Mouse (Mus musculus) frontal cortex, adult 2 months (tissue): Measurements from ENCODE around the gene Hmgcs1. TPM values are rescaled to one million over a fixed set of nuclear protein-coding genes. Genes with fewer than 3 reads are reported as not detected.
"Not testable (repeated sequence)": the region's sequence is repeated elsewhere in the genome, so short reads cannot be mapped to it uniquely, and the experiment has no call there.

Experiments
- DNase-seq, 2 experiments: peaks; one replicate each; pipeline ENCODE4 v3.0.0; 2022; ENCODE audit warnings: low spot score in 1 of 2; ENCODE audit errors: extremely low spot score in 1 of 2
- polyA plus RNA-seq: library from polyadenylated mRNA; depleted of rRNA; stranded (reverse); fragments of >200 nt; gene quantifications from 2 replicates; pipeline ENCODE4 v1.2.3, GENCODE M21; 2012; rRNA removed

Gene Hmgcs1
- polyA plus RNA-seq: 174 and 189 TPM in 2 replicates

DNA sequence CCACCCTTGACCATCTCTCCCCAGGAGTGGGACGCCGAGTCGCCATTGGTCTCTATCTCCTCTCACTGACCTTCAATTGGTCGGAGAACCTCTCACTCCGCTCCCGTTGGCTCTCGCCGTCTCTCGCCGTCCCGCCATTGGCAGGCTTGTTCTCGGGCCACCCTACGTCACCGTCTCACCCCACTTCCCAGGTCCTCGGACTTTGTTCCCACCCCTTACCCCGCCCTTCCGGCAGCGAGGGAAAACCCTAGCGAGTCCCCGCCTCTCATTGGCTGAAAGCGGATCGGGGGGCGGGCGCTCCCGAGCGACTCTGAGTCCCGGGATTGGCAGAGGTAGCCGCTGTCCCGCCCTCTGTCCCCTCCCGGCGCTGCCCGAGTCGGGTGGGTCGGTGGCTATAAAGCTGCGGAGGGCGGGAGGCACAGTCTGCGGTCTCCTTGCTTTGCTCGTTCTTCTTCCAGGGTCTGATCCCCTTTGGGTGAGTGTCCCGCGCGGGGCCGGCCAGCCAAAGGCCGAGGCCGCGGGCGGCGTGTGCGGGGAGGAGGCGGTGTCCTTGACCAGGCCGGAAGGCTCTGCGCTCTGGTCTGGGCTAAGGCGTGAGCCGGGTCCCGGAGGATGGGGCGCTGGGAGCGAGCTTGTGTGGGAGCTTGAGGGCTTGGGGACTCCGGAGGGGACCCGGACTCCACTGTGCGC, at the start of gene Hmgcs1:
Gene Hmgcs1 (plus strand): TSS at position 341 of the 690 bp plus-strand sequence.
- DNase-seq: peak; percentile 99

DNA sequence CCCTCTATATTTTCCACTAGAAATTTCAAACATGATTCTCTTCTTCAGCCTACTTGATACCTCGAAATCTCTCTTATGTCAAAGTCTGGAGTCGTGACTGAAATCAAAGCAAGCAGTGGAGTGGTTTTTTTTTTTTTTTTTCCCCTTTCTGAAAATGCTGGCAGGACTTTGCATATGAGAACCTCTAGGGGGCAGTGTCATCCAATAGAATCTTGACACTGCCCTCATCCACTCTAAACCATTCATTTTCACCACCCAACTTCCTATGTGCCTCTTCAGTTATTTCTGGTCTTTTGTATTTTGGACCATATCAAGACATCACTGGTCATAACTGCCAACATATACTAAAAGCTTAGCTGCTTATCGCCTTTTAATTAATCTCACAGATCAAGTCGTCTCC, 49.7 kb upstream of the Hmgcs1 start:
- peak in 1 of 2 experiments; percentile 73 for DNase-seq

DNA sequence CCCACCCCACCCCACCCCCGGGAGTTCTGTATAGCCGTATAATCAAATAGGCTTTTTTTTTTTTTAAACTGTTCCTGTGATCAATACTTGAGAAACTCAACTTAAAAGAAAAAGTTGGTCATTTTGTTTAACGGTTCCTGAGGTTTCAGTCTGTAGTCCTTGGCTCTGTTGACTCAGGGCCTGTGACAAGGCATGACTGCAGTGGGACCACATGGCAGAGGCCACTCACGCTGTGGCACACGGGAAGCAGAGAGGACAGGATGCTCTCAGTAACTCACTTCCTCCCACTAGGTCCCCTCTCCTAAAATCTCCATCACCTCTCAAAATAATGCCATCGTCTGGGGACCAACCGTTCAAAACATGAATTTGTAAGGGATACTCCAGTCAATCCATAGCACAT, 49.0 kb upstream of the Hmgcs1 start:
- no peak for DNase-seq

DNA sequence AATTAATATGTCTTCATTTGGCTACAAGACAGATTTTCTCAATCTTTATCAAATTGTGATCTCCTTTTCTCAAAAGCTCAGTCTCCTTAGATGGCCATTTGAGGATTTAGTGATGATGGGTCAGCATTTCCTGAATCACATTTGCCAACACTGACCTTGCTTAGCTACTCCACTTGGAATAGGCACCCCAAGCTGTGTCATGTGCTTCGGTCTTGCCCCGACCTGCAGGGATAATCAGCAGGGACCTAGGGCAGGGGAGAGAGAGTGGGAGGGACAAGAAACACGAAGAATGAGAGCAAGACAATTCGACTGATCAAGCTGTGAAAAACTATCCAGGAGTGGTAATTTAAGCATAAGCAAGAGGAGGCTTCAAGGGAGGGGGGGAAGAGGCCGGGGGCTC, 45.4 kb upstream of the Hmgcs1 start:
- no peak for DNase-seq

DNA sequence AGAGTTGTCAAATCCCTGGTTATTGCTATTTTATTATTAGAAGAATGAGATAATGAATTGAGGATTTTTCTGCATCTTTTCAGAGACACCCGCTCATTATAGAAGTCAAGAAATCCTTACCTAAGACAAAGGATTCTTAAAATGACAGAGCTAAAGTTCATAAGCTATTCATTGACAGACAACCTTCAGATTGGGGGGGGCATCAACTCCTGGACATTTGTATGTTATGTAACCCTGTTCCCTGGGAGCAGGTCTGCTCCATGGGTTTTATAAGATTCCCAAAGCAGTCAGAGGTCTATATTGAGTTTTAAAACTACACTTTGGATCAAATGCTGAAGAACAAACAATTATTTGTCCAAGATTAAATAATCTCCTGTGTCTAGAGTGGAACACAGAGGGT, 43.7 kb upstream of the Hmgcs1 start:
- no peak for DNase-seq

DNA sequence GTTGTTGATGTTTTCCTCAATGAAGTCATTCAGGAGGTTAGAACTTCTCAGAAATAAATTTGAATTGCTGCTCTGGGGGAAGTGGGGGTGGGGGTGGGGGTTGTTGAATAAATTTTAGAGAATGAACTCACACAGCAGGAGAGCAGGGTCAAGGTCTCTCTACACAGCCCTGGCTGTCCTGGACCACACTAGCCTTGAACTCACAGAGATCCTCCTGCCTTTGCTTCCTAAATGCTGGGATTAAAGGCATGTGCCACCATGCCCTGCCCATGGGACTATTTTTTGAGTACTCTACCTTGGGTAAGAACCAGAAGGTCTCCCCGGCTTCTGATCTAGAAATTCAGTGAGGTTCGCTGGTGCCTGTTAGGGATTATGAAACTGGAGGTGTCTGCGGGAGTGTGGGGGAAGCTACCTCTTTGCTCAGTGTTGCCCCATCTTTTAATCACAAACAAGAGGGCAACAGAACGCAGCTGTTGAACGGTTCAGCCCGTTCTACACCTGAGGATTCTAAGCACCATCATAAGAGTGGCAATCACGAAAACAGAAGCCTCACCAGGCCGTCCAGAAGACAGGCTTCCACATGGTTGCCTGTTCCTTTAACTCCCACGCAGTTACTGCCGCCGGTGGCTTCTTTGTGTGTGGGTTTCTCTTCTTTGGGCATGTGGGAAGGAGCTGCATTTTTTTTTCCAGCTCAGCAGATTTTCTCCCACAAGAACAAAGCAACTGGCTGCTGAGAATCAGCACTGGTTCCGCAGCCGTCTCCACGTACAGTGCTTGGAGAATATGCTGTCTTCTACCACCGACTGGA, 41.1 kb upstream of the Hmgcs1 start:
- DNase-seq: peak; percentile 56 to 74

DNA sequence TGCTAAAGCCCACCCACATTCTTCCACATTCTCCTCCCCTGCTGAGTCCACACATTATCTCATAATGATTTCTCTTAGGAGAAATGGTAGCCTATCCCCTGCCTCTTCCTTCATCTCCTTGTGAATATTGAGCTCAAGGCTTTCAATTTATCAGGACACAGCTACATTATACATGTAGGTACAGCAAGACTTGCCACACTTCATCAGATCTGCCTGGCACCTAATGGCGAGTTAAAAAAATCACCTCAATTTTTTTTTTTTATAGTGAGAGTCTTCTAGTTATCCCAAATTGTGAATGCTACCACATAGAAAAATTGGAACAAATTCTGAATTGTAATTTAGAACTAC, 40.5 kb upstream of the Hmgcs1 start:
- no peak for DNase-seq

DNA sequence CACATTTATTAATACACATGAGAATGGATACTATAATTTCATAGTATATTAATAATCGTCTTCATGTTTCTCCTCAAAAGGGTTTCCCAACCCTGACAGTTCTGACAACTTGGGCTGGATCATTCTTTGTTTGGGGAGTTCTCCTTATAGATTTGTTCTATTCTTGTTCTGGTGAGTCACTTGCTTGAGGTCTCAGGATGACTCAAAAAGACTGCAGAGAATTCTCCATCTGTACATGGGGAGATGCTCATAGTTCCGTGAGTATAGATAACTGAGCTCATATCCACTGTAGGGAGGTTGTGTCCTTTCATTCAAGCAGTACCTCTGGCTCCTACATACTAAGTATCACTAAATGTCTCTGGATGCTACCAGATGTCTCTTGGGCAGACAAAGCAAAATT, 35.4 kb upstream of the Hmgcs1 start:
- DNase-seq: peak; percentile 61 to 63

DNA sequence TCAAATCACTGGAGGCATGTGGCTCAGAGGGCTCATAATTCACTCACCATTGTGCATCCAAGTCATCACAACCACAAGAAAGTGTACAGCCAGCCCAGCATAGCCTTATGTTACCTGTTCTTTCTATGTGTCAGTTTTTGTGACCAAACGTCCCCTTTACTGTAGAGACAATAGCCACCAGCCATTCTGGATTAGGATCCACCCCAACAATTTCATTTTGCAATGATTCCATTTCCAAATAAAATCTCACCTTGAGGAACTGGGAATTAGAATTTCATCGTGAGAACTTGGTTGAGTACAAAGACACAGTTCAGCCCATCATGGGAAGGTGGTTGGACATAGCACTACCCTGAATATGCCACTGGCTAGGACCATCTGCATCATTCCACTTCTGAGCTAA, 33.9 kb upstream of the Hmgcs1 start:
- no peak for DNase-seq

DNA sequence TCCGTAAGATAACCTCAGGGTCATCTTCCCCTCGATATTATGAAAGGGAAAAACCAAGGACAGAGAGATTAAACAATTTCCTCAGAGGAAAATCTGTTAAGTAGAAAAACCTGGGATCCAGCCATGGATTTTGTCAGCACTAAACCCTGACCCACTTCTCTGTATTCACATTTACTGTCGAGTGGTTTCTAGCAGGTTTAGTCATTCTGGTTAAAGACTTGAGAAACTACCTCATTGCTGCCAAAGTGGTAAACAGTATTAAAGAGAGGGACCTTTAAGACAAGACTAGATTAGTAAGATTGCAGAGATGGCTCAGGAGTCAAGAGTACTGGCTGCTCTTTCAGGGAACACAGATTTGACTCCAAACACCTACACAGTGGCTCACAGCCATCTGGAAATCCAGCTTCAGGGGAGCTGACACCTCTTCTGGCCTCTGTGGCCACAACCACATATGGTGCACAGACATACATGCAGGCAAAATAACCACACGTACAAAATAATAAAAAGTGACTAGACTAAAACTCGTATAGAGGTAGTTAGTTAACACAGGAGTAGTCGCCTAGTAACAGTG, 33.2 kb upstream of the Hmgcs1 start:
- DNase-seq: no peak

DNA sequence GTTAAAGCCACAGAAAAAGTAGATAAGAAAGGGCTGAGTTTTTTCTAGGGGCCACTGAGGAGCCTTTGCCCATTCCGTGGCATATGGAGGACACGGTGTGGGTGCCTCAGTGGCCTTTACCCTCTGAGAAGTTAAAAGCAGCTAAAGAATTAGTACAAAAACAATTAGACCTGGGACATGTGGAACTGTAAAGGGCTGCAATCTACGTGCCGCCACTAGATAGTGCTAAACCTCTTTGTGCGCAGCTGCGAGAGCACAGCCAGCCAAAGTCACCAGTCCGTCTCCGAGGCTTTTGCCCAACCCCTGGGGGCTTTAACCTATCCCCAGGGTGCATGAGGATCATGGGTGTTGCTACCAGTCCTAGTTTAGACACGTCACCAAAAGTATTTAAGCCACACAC, 28.8 kb upstream of the Hmgcs1 start:
- peak in 1 of 2 experiments; percentile 50 for DNase-seq

DNA sequence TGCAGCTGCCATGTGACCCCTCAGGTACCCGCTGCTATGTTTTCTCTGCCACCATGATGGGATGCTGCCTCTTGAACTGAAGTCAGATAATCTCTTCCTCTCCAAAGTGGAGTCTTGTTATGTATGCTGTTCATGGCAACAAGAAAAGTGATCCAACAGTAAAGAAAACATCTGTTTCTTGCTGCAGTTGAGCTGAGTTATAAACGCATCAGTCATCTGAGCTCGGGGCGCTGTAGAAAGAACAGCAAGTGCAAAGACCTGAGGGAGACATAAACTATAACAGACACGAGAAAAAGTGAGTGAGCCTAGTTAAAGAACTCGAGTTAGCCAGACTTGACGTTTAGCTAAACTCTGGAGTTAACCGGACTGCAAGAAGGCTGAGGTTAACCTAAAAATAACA, 11.4 kb upstream of the Hmgcs1 start:
- DNase-seq: no peak

DNA sequence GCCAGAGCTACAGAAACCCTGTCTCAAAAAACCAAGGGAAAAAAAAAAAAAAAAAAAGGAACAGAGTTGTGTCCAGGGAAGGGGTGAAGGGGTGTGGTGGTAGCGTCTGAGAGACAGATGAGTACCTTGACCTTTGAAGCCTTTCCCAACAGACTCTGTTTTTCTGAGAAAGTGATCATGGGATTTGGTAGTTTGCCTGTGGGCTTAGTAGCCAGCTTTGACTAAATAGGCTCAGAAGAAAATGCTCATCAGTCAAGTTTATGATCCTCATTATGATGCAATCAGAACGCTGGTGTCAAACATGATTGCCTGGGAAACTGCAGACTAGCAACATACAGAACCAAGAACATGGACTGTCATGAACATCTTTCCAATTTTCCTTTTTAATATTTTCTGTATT, 10.5 kb upstream of the Hmgcs1 start:
- no peak for DNase-seq

DNA sequence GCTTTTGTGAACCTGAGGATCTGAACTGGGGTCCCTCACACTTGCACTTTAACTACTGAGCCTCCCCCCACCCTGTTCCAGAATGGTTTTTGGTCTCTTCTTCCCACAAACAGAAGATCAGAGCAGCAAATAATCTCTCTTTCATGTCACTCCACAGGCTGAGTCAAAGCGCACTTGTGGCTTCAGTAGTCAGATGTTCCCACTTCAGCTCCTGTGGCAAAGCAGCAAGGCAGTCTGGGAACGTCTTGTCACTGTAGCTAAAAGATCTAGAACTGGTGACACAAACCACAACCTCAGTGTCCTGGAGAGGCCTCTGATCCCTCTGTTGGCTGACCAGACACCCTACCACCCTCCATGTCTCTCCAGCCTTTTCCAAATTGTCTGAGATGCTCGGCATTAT, 9.0 kb upstream of the Hmgcs1 start:
- no peak for DNase-seq

DNA sequence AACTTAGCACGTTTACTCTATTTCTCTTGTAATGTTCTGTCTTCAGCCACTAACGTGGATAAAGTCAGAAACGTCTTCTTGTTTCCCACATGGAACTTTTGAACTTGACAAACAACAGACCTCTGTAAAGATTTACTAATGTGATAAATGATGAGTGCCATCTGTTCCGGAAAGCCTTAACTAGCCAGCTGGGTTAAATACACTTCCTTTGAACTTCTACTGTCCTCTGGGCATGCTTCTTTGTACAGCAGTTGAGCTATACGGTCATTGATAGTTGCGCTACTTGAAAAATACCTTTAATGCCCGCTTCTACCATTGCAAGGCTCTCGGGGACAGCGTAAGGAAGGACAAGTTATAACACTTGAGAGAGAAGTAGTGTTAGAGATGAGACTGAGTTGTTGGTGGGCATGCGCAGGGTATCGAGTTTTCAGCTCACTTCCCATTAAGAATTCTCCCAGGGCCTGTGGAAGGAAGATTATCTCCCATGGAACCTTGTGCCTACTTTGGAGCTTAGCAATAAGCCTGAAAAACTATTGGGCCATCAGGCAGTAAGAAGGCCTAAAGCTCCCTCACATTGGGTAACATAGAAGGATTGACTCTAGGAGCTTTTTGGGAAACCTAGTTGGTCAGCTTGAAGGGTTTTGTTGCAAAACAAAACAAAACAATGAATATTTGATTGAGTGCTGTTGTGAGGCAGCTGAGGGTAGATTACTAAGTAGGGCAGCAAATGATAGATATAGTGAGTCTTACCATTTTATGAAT, 5.6 kb upstream of the Hmgcs1 start:
- no peak for DNase-seq

DNA sequence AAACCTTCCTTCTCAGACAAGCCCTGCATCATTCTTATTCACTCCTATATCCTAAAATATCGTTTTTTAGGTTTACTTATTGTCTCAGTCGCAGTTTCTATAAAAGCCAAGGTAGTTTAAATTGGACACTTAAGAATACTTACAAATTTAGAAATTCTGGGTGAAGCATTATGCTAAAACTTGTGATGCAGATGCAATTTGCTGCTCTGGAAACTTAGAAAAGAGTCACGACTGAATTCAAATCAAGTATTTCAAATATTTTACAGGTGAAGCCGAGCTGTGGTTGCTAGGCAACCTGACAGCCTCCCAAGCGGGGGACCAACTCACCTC, 505 bp upstream of the Hmgcs1 start:
- no peak for DNase-seq

DNA sequence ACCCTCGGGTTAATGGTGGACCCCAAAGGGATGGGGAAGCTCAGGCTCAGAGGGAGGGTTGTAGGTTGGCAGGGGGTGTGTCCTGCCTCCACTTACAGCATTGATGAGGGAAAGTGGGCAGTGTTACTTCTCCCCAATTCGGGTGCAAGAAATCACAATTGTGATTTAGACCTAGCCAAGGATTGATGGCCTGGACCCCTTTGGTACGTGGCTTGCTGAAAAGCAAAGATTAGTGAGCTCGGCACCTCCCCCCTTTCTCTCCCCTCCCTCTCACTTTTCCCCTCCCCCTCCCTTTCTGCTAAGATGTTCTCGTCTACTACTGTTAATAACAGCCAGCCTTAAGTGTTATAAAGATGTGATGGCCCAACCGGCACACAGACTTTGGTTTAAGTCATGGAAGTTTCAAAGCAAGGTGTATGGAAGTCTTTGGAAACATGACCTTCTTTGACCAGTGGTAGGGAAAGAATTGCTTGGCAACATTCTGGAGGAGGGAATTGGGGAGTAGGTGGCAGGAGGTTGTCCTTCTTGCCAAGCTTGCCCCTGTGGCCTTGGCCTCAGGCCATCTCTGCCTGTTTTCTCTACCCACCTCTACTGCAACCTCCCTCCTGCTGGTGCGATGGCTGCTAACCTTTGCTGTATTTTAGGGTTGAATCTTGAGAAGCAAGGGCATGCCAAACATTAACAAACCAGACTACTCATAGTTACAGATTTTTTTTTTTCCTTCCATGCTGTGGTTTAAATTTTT, 869 bp downstream of the Hmgcs1 start:
- no peak for DNase-seq

DNA sequence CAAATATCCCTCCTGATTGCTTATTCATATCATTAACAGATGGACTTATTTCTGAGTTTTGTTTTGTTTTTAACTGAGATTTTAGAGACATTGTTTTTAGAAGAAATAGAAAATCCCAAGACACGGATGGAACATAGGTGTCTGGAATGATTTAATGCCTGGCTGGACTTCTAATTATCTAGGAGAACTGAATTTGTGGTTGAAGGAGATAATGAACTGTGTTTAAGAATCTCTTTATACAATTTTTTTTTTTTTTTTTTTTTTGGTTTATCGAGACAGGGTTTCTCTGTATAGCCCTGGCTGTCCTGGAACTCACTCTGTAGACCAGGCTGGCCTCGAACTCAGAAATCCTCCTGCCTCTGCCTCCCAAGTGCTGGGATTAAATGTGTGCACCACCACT, 1.8 kb downstream of the Hmgcs1 start:
- not testable (repeated sequence) for DNase-seq

DNA sequence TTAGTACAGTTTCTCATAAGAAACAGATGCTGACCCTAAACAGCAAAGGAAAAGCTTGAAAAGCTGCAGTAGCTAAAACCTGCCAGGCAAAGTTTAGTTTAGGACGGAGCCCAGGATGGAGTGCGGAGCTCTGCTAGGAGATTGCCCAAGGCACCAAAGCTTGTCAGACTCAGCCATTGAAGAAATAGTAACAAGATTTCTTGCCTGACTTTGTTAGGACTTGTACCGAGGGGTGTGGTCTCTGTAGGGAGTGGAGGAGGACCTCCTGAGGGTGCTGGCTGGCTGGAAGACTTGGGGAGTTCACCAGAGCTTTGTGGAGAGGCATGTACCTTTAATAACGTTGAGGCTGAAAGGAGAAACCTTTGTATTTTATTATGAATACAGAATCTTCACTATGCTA, 5.5 kb downstream of the Hmgcs1 start:
- DNase-seq: no peak

DNA sequence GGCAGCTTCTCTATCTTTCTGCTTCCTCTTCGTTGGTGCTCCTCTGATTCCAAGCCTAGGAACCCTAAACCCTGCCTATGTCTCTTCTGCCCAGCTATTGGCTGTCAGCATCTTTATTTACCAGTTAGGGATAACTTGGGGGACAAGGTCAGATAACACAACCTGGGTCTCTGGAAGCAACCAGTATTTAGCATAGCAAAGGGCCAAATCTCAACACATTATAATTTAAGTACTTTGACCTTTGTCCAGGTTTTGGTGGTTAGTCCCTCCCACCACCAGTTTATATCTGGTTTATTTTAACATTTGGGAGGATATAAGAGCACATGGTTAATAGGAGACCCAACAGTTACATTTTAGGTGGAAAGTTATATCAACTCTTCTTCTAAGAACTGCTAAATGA, 6.3 kb downstream of the Hmgcs1 start:
- no peak for DNase-seq

DNA sequence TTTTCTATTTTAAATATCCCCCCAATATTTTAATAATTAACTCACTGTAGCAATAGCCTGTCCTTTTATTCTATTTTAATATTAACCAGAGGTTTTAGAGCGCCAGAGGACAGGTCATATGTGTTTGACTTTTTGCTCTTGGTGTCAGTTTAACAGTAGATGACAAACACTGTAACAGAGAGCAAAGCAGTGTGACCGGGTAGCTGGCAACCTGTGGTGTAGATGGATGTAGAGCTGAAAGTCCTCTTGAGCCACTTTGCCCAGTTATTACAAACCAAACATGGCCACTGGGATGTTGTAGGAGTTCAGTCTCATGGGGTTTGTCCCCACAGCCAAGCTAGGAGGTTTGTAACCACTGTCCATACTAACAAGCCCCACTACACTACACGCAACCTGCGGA, 8.3 kb downstream of the Hmgcs1 start:
- DNase-seq: no peak
